Mouse (Mus musculus) liver, adult 2 months (tissue): ENCODE measurements around the gene Neu2. TPM values are rescaled to one million over a fixed set of nuclear protein-coding genes. Genes with fewer than 3 reads are reported as not detected.

ENCODE experiments used
- DNase-seq: peaks from one replicate; pipeline ENCODE4 v3.0.0-alpha.2; 2011; ENCODE audit warnings: low read depth, low spot score; ENCODE audit errors: extremely low read depth
- H3K27ac ChIP-seq: fragments of 200-500 bp; replicated peaks from 2 replicates; pipeline ENCODE4 v1.5.1; 2012; ENCODE audit warnings: low read depth, mild to moderate bottlenecking, control low read depth, inconsistent platforms, low read length; ENCODE audit not compliant: insufficient read depth
- H3K27me3 ChIP-seq: fragments of 200-500 bp; 2 replicates; pipeline ENCODE4 v1.6.1; 2012; ENCODE audit warnings: mild to moderate bottlenecking, moderate library complexity, low read length, inconsistent platforms; ENCODE audit not compliant: control insufficient read depth, insufficient read depth
- H3K36me3 ChIP-seq: fragments of 200-500 bp; 2 replicates; pipeline ENCODE4 v1.6.1; 2012; ENCODE audit warnings: low read length, inconsistent platforms; ENCODE audit not compliant: control insufficient read depth, insufficient read depth
- H3K4me1 ChIP-seq: fragments of 200-500 bp; 2 replicates; pipeline ENCODE4 v1.6.1; 2011; ENCODE audit warnings: low read length; ENCODE audit not compliant: control insufficient read depth, insufficient read depth
- H3K4me3 ChIP-seq: fragments of 200-500 bp; 2 replicates; pipeline ENCODE4 v1.5.1; 2011; ENCODE audit warnings: low read depth, mild to moderate bottlenecking, control low read depth, low read length, moderate library complexity; ENCODE audit not compliant: insufficient read depth
- H3K79me2 ChIP-seq: fragments of 200-500 bp; 2 replicates; pipeline ENCODE4 v1.6.1; 2012; ENCODE audit warnings: inconsistent platforms, mild to moderate bottlenecking, low read length, moderate library complexity; ENCODE audit not compliant: control insufficient read depth, insufficient read depth
- H3K9ac ChIP-seq: fragments of 200-500 bp; 2 replicates; pipeline ENCODE4 v1.6.1; 2012; ENCODE audit warnings: low read depth, mild to moderate bottlenecking, control low read depth, inconsistent platforms, low read length
- CTCF ChIP-seq: fragments of 200-500 bp; IDR thresholded peaks from 2 replicates; pipeline ENCODE4 v1.5.1; 2011; ENCODE audit warnings: low read depth, low read length, control low read depth
- POLR2A ChIP-seq: fragments of 200-500 bp; IDR thresholded peaks from 2 replicates; pipeline ENCODE4 v1.6.1; 2011; ENCODE audit warnings: low read length, control low read depth; ENCODE audit not compliant: insufficient read depth; ENCODE audit errors: extremely low read depth
- WGBS: fragments of 180-500 bp; shearing (Covaris S2); methylation state at CpG from one replicate; pipeline ENCODE4 v1.1.7; 2018; 5-methylcytosine and 5-hydroxymethylcytosine counted together
- polyA plus RNA-seq: library from polyadenylated mRNA; depleted of rRNA; stranded (reverse); fragments of >200 nt; gene quantifications from 2 replicates; pipeline ENCODE4 v1.2.3, GENCODE M21; 2012
- total RNA-seq: library from RNA; depleted of rRNA; stranded (reverse); fragments of >200 nt; gene quantifications from 2 replicates; pipeline ENCODE4 v1.2.3, GENCODE M21; 2014

Gene Neu2
- total and polyA plus RNA-seq, 2 experiments, result 3.0 to 3.1 TPM

GRCm38 (mm10) chr1:87573261-87573660, 63.6 kb downstream of the Neu2 start:
- 21% methylated on average over 5 of the region's 5 CpGs for whole genome bisulfite sequencing

DNA sequence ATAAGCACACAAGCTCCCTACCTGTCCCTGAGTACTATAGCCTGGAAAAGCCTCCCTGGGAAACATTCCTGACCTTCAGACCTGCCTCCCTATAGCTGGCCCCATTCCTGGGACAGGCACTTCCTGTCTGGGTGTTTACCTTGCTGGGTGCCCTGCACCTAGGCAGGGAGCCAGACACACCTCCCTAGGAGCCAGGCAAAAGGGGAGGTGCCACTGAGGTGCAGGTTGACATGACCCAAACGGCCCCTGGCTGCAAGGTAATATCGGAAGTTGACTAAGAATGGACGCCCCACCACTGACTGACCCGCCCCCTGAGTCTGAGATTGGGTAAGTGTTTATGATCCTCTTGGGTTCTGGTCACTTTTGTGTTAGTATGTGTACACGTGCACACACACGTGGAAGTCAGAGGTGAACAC, 64.1 kb downstream of the Neu2 start, which contains the start of gene Ngef:
Gene Ngef, minus strand, starts transcription at position 71 of the 416 bp plus-strand sequence.
- DNase-seq, result peak; percentile 97
- peak within 1 kb of the TSS; percentile 98 for H3K27ac ChIP-seq
- 0 out of 2 replicates have a peak, but pooled peaks cover 3% of the 10 kb centered on the region for H3K4me1 ChIP-seq
- H3K9ac ChIP-seq, result peak within 1 kb of the TSS; percentile 69
- WGBS, result 21% methylated on average over 6 of the region's 6 CpGs
- peaks cover 8% of the 10 kb centered on the region; the same call in 1 of the 2 replicates for H3K79me2 ChIP-seq
- H3K27me3 ChIP-seq, result no peaks in the 10 kb centered on the region
- H3K4me3 ChIP-seq, result peak within 1 kb of the TSS; percentile 47
- no peaks in the 10 kb centered on the region for H3K36me3 ChIP-seq
- TF ChIP-seq POLR2A (no peak), CTCF (no peak)

More at GRCm38 (mm10) chr1:87573261-87573660, 63.6 kb downstream of the Neu2 start:
- no peak for TF ChIP-seq CTCF
- TF ChIP-seq POLR2A, result no peak
- Histone ChIP-seq H3K4me1 (0 out of 2 replicates have a peak, but pooled peaks cover 3% of the 10 kb centered on the region), H3K79me2 (peaks cover 8% of the 10 kb centered on the region; the same call in 1 of the 2 replicates), H3K9ac (peak overlapping the region; percentile 69), H3K4me3 (peak overlapping the region; percentile 47), H3K36me3 (no peaks in the 10 kb centered on the region), H3K27ac (peak overlapping the region; percentile 79), H3K27me3 (no peaks in the 10 kb centered on the region)
- peak; percentile 53 for DNase-seq

DNA sequence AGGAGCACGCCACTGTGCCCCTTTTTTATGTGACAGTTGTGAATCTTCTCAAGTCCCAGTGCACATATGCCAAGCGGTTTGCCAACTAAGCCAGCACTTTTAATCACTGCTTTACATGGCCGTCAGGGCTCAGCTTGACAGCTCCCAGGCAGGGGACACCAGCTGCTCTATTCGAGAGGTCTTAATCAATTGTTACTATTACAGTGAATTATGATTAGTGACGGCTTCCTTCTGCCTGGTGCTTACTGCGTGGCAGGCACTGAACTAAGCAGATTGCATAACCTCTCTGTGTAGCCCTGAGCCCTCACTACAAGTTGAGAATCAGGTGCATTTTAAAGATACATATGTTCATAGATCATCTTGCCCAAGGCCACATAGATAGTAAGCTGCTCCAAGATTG, 64.7 kb downstream of the Neu2 start:
- H3K4me3 ChIP-seq, result peak overlapping the region; percentile 10; the same call in 1 of the 2 replicates

DNA sequence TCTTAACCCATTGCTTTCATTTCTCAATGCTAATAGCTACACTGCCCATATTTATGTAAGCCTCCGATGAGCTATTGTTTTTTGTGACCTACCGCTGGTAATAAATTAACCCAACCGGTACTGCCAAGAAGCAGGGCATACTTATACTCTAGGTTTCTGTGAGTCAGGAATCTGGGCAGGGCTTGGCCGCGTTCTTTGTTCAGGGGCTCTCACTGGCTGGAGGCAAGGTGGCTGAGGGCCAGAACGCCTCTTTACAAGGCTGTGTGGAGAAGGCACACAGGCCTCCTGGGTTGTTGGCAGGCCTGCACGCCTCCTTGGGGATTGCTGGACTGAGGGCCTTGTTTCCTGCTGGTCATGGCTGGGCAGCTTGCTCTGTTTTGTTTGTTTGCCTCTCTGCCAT, 65.1 kb downstream of the Neu2 start:
- 25% methylated on average over 7 of the region's 7 CpGs for WGBS
- peak overlapping the region; percentile 27; the same call in 1 of the 2 replicates for H3K9ac ChIP-seq
- H3K27me3 ChIP-seq, result no peaks in the 10 kb centered on the region
- 0 out of 2 replicates have a peak, but pooled peaks cover 3% of the 10 kb centered on the region for H3K4me1 ChIP-seq
- peaks cover 8% of the 10 kb centered on the region; the same call in 1 of the 2 replicates for H3K79me2 ChIP-seq
- peak overlapping the region; percentile 98 for H3K27ac ChIP-seq
- H3K36me3 ChIP-seq, result no peaks in the 10 kb centered on the region
- TF ChIP-seq POLR2A, result no peak
- TF ChIP-seq CTCF, result no peak
- no peak overlapping the region for H3K4me3 ChIP-seq
- peak; percentile 93 for DNase-seq

More for the DNA sequence above, 64.7 kb downstream of the Neu2 start:
- H3K36me3 ChIP-seq, result no peaks in the 10 kb centered on the region
- TF ChIP-seq CTCF (no peak), POLR2A (no peak)
- peak overlapping the region; percentile 62 for H3K9ac ChIP-seq
- no peaks in the 10 kb centered on the region for H3K27me3 ChIP-seq
- 0 out of 2 replicates have a peak, but pooled peaks cover 3% of the 10 kb centered on the region for H3K4me1 ChIP-seq
- peak overlapping the region; percentile 98 for H3K27ac ChIP-seq
- WGBS, result 21% methylated on average over 6 of the region's 6 CpGs
- H3K79me2 ChIP-seq, result peaks cover 8% of the 10 kb centered on the region; the same call in 1 of the 2 replicates
- no peak for DNase-seq

DNA sequence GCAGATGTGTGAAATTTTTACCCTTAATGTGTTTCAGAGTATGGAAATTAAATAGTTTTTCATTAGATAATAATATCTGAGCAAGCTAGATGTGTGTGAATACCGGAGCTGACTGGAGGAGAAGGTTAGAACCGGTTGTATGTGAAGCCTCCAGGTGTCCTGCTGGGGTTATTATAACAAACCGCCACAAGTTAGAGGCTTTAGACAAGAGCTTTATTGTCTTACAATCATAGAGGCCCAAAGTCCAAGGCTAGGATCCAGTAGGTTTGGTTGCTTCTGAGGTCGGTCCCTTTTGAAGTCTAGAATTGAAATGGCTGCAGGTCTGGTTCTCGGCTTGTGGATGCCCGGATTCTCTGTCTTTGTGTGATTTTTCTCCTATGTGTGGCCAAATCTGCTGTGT, 69.3 kb downstream of the Neu2 start:
- 86% methylated on average over 6 of the region's 6 CpGs for WGBS

GRCm38 (mm10) chr1:87580824-87581223, 71.1 kb downstream of the Neu2 start:
- peaks cover 5% of the 10 kb centered on the region for H3K4me1 ChIP-seq
- no peak for DNase-seq
- no peaks in the 10 kb centered on the region for H3K79me2 ChIP-seq
- H3K36me3 ChIP-seq, result no peaks in the 10 kb centered on the region
- no peak overlapping the region for H3K9ac ChIP-seq
- no peak overlapping the region for H3K27ac ChIP-seq
- H3K27me3 ChIP-seq, result no peaks in the 10 kb centered on the region
- no peak for TF ChIP-seq POLR2A
- no peak for TF ChIP-seq CTCF
- H3K4me3 ChIP-seq, result no peak overlapping the region
- 79% methylated on average over 3 of the region's 3 CpGs for WGBS

More for the DNA sequence above, 69.3 kb downstream of the Neu2 start:
- peaks cover 5% of the 10 kb centered on the region for H3K4me1 ChIP-seq
- H3K27ac ChIP-seq, result no peak overlapping the region
- TF ChIP-seq CTCF (no peak), POLR2A (no peak)
- H3K27me3 ChIP-seq, result no peaks in the 10 kb centered on the region
- DNase-seq, result no peak
- H3K36me3 ChIP-seq, result no peaks in the 10 kb centered on the region
- no peak overlapping the region for H3K4me3 ChIP-seq
- H3K79me2 ChIP-seq, result no peaks in the 10 kb centered on the region
- no peak overlapping the region for H3K9ac ChIP-seq
